Mouse (Mus musculus) kidney, adult 9 months (tissue): ENCODE results near the gene Dexi.

Experiments used
- DNase-seq: peaks from one replicate; pipeline ENCODE4 v3.0.0; 2022

The Dexi gene

DNA sequence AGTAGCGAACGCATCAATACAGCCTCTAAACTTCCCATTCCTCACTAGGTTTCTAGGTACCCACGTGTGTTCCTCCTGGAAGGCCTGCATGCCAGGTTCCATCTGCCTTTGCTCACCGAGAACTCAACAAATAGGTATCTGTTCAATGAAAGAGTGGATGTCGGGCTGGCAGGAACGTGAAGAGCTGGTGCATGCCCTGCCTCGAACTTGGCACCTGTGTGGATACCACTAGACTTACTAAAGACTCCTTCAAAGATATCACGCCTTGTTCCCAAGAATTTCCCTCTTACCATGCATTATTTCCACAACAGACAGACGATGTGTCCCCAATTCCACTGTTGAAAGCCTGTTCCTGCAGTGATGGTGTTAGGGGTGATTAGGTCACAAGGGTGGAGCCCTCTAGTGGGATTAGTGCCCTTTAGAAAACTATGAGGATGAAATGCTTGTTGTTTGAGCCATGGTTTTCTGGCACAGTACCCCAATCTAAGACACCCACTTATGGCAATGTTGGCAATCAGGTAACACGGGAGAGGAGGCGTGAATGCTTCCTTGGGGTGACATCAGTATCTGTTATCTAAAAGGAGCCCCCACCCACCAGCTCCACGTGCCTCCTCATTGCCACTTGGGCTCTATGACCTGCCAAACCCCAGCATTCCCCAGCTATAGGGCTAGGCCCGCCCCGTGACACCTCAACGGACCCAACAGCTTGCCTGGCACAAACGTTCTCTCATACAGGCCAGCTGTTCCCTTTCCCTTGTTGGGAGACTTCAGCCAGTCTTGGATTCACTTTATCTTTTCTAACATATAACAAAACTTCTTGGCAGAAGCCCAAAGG lies 1.9 kb downstream of the Dexi start:
- peak; percentile 20 for DNase-seq

DNA sequence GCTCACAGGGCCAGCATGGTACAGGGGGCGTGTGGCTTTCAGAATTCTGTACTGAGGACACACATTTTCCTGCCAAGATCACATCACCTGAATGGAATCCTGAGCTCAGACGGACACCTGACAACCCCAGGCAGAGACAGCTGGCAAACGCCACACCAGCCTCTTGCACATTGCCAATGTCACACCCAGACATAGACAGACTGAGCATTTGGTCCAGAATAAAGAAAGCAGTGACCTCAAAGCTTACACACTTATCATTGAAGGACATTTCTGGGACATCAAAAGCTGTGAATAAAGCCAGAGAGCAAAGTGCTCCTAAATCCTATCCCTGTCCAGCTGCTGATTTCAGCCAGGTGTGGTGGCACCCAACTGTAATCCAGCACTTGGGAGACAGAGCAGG lies 5.9 kb downstream of the Dexi start:
- no peak for DNase-seq

DNA sequence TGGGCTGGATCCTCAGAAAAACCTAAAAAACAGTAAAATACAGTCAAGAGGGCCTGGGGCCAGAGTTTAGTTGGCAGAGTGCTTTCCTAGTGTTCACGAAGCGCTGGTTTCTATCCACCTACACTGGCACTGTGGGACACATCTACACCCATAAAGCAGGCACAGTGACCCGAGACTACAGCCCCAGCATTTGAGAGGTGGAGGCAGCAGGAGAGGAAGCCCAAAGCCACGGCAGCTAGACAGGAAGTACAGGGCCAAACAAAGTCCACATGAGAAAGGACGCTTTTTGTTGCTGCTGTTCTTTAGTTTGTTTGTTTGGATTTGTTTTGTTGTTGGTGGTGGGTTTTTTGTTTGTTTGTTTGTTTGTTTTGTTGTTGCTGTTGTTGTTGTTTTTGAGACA lies 6.5 kb downstream of the Dexi start:
- DNase-seq, result no peak

DNA sequence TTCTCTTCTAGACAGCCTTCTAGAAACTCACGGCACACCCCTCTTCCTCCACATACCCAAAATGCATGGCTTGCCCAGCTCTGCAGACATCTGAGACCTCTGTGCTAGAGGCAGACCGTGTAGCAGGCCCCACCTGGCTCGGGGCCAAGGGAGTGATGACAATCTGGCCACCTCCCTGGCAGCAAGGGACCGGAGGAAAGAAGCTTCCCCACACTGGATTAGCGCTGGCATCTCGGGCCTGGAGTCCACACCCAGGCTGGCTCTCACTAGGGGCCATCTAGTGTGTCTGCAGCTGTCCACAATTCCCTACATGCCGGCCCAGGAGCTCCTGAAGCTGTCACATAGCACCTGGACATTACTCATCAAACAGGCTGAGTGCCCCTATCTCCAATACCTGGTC lies 8.3 kb downstream of the Dexi start:
- DNase-seq, result no peak

DNA sequence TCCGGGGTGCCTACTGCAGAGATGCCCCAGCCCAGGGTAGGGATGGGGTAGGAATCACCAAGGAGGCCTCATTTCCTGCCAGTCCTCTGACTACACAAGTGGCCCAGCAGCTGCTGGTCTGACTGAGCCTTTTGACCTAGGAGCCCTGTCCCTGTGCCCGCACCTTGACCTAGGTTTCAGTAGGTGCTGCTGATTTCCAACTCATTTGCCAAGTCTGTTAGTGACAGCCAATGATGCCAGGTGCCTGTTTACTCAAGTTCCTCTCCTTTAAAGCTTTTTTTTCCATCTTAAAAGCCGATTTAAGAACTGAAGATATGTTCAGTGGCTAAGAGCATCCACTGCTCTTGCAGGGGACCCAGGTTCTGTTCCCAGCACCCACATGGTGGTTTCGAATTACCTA lies 9.1 kb downstream of the Dexi start:
- DNase-seq, result no peak

DNA sequence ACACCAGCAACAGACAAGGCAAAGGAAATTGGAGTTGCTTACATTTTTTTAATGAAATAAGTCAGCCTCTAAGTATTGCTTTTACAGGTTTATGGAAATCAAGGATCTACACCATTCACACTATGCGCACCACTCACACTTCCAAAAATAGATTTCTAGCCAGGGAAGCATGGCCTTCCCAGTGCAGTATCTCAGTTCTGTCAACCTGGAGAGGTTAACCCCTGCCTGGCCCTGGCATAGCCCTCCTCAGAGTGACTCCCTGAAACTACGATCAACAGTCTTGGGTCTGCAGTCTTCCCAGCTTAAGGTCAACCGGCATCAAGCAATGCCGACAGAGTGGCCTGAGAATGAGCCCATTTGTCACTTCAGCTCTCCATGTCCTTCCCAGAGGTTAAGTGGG lies 12.7 kb downstream of the Dexi start:
- no peak for DNase-seq

DNA sequence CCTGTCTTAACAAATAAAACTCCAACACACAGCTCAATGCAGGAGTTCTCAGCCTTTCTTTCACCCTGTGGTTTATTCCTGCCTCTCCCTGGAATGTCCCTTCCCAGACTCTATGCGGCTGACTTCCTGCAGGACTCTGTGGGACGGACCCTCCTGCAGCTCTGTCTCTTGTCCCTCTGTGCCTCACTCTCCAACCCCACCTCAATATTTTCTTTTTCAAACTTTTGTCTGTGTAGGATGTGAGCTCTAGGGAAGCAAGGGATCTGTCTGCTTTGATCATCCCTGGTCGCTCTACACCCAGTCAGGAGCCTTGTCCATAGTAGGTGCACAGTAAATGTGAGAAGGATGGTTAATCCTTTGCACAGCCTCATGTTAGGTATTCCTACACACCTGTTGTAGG lies 14.5 kb downstream of the Dexi start:
- DNase-seq, result no peak

DNA sequence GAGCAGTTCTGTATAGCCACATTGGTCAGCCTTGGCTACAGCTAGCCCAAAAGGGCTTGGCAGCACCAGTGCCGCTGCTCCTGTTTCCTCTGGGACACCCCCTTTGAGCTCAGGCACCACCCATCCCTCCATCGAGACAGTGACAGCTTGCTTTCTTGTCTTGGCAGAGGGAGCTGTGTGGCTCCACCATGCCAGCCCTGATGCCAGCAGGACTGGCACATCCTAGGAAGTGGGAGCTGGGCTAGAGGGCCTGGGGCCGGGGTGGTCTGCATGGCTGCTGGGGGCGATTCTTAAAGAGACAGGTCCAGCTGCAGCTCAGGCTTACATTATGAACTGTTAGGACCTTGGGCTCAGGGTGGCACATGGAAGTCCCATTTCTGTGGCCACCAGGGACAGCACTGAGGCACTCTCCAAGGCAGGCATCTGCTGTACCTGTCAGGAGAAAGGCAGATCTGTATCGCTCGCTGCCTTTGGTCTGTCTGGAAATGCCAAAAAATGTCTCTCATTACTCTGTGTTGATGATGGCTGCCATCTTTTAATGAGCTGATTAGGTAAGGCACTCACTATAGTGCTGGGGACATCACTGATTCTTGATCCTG lies 15.7 kb downstream of the Dexi start:
- DNase-seq, result no peak

DNA sequence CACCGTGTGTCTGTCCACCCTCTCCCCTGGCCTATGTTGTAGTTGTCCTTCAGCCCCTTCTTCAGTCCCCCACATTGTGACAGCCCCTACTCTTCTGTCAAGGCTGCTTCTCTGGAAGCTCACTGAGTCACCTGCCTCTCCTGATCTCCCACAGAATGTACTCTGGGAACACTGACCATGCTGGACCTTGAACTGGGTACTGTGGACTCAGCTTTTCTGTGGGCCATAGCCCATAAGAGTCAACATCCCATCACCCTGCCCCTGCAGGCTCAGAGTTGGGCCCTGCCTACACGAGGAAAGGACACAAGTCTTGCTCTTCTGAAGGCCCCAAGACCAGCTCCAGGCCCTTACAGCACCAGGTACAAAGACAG lies 17.3 kb downstream of the Dexi start:
- no peak for DNase-seq

DNA sequence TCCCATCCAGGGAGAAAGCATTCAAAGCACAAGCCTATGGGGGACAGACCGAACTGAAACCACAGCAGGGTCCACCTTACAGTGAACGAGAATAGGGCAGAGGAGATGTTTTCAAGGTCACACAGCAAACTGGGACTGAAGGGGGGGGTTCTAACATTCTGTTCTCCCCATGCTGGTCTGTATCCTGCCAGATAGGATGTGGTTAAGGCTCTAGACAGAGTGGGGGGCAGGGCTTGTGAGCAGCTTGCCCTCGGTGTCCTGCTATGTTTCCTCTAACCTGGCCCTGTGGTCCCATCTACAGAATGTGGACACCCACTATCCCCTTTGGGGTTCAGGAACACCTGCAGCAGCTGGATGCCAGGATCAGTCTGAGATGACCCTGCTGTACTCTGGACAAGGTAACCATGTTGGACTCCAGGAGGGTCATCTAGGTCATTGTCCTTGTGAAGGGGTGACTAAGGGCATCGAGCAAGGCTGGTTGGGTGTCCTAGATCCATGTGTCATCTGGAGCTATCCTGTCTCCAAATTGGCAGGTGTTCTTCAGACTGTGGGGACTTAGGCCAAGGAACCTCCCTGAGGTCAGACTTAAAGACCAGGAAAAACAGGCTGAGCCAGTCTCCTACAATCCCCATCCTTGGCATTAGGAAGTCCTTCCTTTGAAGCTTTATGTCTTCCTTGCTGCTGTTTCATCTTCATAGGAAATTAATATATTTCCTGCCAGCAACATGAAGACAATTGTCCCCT lies 17.8 kb downstream of the Dexi start:
- DNase-seq, result no peak

DNA sequence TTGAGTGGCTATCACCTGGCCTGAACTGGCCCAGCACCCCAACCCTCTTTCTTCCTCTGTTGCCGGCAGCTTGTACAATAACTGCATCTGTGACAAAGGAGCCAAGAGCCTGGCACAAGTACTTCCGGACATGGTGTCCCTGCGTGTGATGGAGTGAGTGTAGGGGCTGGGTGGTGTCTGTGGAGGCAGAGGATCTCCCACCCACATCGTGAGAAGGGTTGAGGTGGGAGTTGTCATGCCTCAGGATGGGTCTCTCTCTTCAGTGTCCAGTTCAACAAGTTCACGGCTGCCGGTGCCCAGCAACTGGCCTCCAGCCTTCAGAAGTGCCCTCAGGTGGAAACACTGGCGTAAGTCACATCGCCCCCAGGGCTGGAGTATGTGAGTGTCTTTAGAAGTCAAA lies 19.2 kb downstream of the Dexi start:
- no peak for DNase-seq

DNA sequence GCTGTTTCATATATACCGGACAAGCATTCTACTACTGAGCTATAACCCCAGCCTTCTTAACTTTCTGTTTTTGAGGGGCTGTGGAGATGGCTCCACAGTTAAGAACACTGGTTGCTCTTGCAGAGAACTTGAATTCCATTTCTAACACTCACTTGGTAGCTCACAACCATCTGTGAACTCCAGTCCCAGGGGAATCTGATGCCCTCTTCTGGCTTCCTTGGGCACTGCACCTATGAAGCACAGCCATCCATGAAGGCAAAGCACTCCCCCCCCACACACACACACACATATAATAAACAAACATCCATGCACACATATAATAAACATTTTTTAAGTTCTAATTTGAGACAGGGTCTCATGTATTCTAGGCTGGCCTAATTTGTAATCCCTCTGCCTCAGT lies 20.0 kb downstream of the Dexi start:
- peak; percentile 85 for DNase-seq

DNA sequence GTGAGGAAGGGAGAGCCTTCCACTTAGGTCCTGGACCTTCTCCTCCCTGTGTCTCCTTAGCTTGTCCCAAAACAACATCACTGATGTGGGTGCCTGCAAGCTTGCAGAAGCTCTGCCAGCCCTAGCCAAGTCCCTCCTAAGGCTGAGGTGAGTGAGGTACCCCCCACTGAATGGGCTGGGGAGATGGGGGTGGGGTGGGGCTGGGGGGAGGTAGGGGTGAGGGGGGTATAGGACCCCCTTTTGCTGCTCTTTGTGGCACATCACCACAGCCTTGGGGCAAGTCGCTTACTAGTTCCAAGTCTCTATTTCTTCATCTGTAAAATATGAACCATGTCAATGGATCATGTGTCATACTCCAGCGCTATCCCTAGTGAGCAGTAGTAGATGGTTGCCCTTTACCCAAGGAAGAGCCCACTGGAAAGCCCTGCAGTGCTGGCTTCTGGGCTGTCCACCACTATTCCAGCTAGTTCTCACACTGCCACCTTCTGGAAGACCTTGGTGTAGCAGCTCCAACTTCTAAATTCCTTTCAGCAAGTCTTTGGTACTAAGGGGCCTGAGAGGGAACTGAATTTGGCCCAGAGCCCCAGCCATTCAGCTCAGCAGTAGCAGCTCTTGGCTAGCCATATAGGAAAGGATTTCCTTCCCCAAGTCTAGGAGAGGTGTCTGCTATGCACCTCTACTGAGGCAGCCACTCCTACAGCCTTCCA lies 21.8 kb downstream of the Dexi start:
- DNase-seq, result peak; percentile 86

DNA sequence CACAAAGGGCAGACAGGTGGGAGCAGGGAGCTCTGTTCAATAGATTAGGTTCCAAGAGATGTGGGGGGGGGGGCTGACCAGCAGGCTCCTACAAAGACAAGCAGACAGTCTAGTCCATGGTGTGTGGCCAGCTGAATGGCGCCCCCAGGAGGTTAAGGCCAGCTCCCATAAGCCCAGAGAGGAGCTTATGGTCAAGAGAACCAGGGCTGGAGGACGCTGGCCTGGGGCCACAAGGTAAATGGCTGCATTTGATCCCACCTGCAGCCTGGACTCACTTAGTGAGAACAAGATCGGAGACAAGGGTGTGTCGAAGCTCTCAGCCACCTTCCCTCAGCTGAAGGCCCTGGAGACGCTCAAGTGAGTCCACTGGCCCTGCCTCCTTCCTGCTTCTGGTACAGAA lies 24.8 kb downstream of the Dexi start:
- DNase-seq, result peak; percentile 43

DNA sequence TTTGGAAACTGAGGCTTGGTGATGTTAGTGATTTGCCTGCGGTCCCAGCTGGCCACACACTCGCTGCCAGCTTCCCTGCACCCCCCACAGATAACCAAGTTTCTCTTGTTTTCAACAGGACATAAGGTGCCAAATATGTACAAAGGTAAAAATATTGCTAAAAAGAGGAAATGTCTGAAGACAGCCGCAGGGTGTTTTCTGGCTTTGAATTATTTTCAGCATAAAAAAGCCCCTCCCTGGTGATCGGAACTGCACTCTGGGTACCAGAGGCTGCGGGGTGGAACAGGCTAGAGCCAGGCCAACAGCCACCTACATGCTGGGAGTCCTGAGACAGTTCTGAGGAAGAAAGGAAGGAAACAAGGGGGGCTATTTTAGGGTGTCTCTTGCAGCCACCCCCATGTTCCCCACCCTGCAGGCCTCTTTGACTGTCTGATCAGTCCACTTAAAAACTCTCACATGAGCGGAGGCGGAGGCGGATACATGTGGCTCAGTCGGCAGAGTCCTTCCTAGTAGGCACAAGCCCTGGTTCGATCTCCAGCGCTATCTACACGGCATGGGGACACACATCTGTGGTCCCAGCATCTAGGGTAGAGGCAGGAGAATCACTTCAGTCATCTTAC lies 26.8 kb downstream of the Dexi start:
- no peak for DNase-seq

DNA sequence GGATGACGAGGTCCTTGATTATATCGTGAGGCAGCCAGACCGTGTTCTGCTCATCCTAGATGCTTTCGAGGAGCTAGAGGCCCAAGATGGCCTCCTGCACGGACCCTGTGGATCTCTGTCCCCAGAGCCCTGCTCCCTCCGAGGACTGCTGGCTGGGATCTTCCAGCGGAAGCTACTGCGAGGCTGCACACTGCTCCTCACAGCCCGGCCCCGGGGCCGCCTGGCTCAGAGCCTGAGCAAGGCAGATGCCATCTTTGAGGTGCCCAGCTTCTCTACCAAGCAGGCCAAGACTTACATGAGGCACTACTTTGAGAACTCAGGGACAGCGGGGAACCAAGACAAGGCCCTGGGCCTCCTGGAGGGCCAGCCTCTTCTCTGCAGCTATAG lies 31.7 kb downstream of the Dexi start:
- no peak for DNase-seq

DNA sequence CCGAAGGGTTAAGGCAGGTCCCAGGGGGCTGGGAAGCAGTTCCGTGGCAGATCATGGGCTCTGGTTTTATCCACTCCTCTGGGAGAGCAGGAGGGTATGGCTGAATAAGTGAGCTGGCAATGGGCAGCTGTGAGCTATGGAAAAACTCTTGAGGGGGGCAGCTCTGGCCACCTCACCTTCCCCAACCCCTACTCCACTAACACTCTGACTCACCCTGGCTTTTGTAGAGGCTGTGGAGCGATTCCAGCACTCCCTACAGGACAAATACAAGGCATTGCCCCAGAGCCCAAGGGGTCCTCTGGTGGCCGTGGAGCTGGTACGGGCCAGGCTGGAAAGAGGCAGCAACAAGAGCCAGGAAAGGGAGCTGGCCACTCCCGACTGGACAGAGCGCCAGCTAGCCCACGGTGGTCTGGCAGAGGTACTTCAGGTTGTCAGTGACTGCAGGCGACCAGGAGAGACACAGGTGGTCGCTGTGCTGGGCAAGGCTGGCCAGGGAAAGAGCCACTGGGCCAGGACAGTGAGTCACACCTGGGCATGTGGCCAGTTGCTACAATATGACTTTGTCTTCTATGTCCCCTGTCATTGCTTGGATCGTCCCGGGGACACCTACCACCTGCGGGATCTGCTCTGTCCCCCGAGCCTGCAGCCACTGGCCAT lies 32.2 kb downstream of the Dexi start:
- no peak for DNase-seq

DNA sequence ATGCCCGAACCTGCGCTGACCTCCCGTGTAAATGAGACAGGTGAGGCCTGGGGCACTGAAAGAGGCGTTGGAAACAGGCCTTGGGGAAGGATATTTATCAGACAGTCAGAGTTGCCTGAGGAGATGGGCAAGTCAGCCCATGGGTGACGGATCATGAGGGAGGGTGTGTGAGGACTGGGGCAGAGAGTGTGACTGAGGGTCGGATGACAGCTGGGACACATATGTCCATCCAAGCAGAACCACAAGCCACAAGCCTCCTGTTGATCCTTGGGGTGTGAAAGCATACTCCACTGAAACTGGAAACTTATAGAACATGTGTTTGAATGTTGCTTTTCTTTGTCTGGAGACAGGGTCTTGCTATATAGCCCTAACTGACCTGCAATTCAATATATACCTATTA lies 34.2 kb downstream of the Dexi start:
- DNase-seq, result no peak

DNA sequence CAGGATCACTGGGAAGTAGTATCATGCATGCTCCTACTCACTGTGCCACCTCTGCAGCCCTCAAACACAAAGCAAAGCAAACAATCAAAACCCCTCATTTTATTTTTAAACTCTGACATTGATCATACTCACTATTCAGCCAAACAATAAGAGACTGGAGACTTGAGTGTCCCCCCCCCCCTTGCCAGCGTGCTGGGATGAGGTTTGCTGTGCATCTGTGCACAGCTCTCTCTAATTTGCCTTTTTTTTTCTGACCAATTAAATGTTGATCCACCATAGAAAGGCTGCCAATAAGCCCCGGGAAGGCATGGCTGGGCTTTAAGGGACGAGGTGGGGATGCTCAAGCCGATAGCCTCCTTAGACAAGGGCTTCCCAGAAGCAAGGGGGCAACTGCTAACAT lies 35.4 kb downstream of the Dexi start:
- DNase-seq, result no peak

DNA sequence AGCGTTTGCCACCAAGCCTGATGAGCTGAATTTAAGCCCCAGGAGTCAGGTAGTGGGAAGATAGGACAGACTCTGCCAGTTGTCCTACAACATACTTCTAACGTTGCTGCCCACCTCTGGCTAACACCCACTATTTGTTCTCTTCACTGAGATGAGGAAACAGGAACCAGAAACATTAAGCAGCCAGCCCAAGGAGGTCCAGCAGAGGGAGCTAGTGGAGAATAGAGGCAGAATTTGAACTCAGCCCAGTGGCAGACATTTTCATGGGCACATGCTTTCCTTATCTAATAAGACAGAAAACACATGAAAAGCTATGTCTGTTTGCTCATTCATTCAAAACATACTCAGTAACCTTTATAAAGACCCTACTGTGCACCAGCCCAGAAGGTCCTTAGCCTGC lies 39.8 kb downstream of the Dexi start:
- DNase-seq, result no peak

DNA sequence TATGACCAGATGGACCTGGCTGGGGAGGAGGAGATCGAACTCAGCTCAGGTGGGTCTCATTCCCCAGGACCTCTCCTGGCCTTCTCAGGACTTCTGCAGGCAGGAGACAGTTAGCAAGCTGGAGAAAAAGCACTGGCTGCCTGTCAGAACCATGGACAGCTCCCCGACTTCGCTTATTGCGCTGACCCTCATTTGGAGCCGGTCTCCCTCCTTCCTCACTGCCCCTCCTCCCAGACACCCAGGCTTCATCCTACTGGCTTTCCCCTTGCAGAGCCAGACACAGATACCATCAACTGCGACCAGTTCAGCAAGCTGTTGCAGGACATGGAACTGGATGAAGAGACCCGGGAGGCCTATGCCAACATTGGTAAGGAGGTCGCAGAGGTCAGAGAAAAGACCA lies 41.0 kb downstream of the Dexi start:
- DNase-seq, result no peak

DNA sequence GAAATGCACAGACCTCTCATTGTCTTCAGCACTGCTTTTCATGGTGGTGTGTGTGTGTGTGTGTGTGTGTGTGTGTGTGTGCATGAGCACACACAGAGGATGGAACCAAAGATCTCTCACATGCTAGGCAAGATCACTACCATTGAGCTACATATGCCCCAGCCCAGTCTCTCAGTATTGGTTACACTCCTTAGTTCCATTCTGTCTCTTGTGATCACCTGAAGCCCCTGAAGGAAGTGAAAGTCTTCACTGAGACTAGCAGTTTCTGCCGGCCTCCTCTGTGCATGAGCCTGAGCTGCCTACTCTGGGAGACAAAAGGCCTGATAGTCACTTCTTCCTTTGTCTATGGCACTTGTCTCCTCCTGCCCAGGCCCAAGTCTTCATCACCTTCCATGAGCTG lies 43.7 kb downstream of the Dexi start:
- DNase-seq, result no peak
